Mouse (Mus musculus): ENCODE measurements around the gene Jam3. TPM values are rescaled to one million over a fixed set of nuclear protein-coding genes. Genes with fewer than 3 reads are reported as not detected.
"Not testable (repeated sequence)": the region's sequence is repeated elsewhere in the genome, so short reads cannot be mapped to it uniquely, and the experiment has no call there.

Gene Jam3
- total and polyA plus RNA-seq, 3 experiments, result 0.43 TPM; not detected in 2

- Histone ChIP-seq H3K27ac (ENCODE audit: control insufficient read depth, low read depth, low read length) (no peak overlapping the region), H3K36me3 (ENCODE audit: control insufficient read depth in 1 of 2, insufficient read depth in 2 of 2, low read length in 2 of 2) (no peaks in the 10 kb centered on the region), H3K4me3 (ENCODE audit: control insufficient read depth in 1 of 2, insufficient read depth in 1 of 2, low read depth in 2 of 2, low read length in 2 of 2) (no peak overlapping the region), H3K9ac (ENCODE audit: control insufficient read depth, low read depth, low read length, poor library complexity, severe bottlenecking) (no peak overlapping the region), H3K4me1 (ENCODE audit: control insufficient read depth in 1 of 2, insufficient read depth in 2 of 2, low read length in 2 of 2) (no peaks in the 10 kb centered on the region), H3K27me3 (ENCODE audit: control insufficient read depth in 1 of 2, insufficient read depth in 2 of 2, low read length in 2 of 2) (no peaks in the 10 kb centered on the region), H3K79me2 (ENCODE audit: control insufficient read depth, insufficient read depth, low read length, poor library complexity) (no peaks in the 10 kb centered on the region), H3K9me3 (replicated peaks; ENCODE audit: insufficient read depth, low read length) (no peaks in the 10 kb centered on the region)
- TF ChIP-seq MYB (IDR thresholded peaks at IDR 0.05; ENCODE audit: low read depth, low read length) (no peak), GATA1 (IDR thresholded peaks at IDR 0.05; ENCODE audit: low read depth, low read length) (no peak), ETS1 (IDR thresholded peaks at IDR 0.05; ENCODE audit: low read depth, low read length) (no peak), POLR2AphosphoS2 (IDR thresholded peaks at IDR 0.05; ENCODE audit: low read length) (no peak), JUND (IDR thresholded peaks at IDR 0.05; ENCODE audit: low read depth, low read length) (no peak), ZKSCAN1 (IDR thresholded peaks at IDR 0.05; ENCODE audit: low read depth, low read length) (no peak), GABPA (IDR thresholded peaks at IDR 0.05; ENCODE audit: low read depth, low read length) (no peak), ZMIZ1 (IDR thresholded peaks at IDR 0.05; ENCODE audit: low read depth, low read length) (no peak)
- no peak for DNase-seq (ENCODE audit: low read depth, low spot score)
Measured at GRCm38 (mm10) chr9:27164957-27165356, 9.7 kb upstream of the Jam3 start.

DNA sequence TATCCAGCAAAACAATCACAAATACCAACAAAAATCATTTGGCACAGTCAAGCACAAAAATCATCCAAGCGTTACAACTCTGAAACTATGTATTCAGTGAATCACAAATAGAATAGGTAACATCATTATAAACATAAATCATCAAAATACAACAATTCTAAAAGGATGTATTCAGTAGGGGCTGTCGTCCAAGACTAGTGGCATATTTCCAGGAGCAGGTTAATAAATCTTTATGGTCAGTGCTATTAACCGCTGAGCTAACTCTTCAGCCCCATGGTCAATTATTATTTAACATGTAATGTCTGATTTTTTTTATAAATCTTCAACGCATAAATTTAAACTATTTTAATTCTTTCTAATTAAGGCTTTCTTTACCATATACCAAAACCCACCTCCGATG, 8.4 kb upstream of the Jam3 start:
- not testable (repeated sequence) for H3K9ac ChIP-seq (ENCODE audit: control insufficient read depth, low read depth, low read length, poor library complexity, severe bottlenecking); H3K27me3 ChIP-seq (ENCODE audit: control insufficient read depth in 1 of 2, insufficient read depth in 2 of 2, low read length in 2 of 2); H3K4me3 ChIP-seq (ENCODE audit: control insufficient read depth in 1 of 2, insufficient read depth in 1 of 2, low read depth in 2 of 2, low read length in 2 of 2); H3K9me3 ChIP-seq (replicated peaks; ENCODE audit: insufficient read depth, low read length); DNase-seq (ENCODE audit: low read depth, low spot score); H3K79me2 ChIP-seq (ENCODE audit: control insufficient read depth, insufficient read depth, low read length, poor library complexity); H3K4me1 ChIP-seq (ENCODE audit: control insufficient read depth in 1 of 2, insufficient read depth in 2 of 2, low read length in 2 of 2); H3K36me3 ChIP-seq (ENCODE audit: control insufficient read depth in 1 of 2, insufficient read depth in 2 of 2, low read length in 2 of 2); H3K27ac ChIP-seq (ENCODE audit: control insufficient read depth, low read depth, low read length)

DNA sequence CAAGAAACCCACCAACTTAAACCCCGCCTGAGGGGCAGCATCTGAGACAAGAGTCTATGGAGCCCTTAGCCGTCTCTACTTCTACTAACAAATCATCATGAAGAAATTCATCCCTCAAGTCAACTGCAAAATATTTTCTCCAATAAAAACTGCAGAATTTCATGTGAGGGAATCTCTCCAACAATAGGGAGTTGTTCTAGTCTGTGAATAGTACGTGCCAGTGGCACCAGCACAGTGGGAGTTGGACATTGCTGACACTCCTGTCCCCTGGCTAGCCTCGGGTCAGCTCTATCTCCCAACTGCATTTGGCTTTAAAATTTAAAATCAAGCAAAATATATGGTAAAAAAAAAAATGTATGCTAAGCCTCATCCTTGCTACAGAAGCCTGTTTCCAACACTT, 1.4 kb downstream of the Jam3 start:
- H3K27me3 ChIP-seq (ENCODE audit: control insufficient read depth in 1 of 2, insufficient read depth in 2 of 2, low read length in 2 of 2), result no peaks in the 10 kb centered on the region
- H3K4me1 ChIP-seq (ENCODE audit: control insufficient read depth in 1 of 2, insufficient read depth in 2 of 2, low read length in 2 of 2), result no peaks in the 10 kb centered on the region
- no peak for DNase-seq (ENCODE audit: low read depth, low spot score)
- TF ChIP-seq MYB (IDR thresholded peaks at IDR 0.05; ENCODE audit: low read depth, low read length) (no peak), ELF1 (IDR thresholded peaks at IDR 0.05; ENCODE audit: low read depth, low read length) (no peak), CHD1 (IDR thresholded peaks at IDR 0.05; ENCODE audit: low read depth, low read length) (no peak), MXI1 (IDR thresholded peaks at IDR 0.05; ENCODE audit: low read depth, low read length) (no peak), USF2 (IDR thresholded peaks at IDR 0.05; ENCODE audit: borderline replicate concordance in 1 of 2, insufficient read depth in 1 of 2, low read depth in 1 of 2, low read length in 2 of 2) (no peak), UBTF (IDR thresholded peaks at IDR 0.05; ENCODE audit: borderline replicate concordance, insufficient read depth, low read depth, low read length) (no peak)
- no peaks in the 10 kb centered on the region for H3K9me3 ChIP-seq (replicated peaks; ENCODE audit: insufficient read depth, low read length)
- H3K27ac ChIP-seq (ENCODE audit: control insufficient read depth, low read depth, low read length), result no peak overlapping the region
- H3K79me2 ChIP-seq (ENCODE audit: control insufficient read depth, insufficient read depth, low read length, poor library complexity), result no peaks in the 10 kb centered on the region
- no peak overlapping the region for H3K4me3 ChIP-seq (ENCODE audit: control insufficient read depth in 1 of 2, insufficient read depth in 1 of 2, low read depth in 2 of 2, low read length in 2 of 2)
- H3K9ac ChIP-seq (ENCODE audit: control insufficient read depth, low read depth, low read length, poor library complexity, severe bottlenecking), result no peak overlapping the region
- no peaks in the 10 kb centered on the region for H3K36me3 ChIP-seq (ENCODE audit: control insufficient read depth in 1 of 2, insufficient read depth in 2 of 2, low read length in 2 of 2)
